Mouse (Mus musculus) gastrocnemius, postnatal 14 days (tissue): ENCODE measurements at regions not wholly inside any gene's neighbourhood (a gene's known extent, or its start where the extent isn't known, plus 50 kb on each side); places are given as distances from the start of the nearest gene placed in this dataset.
A peak's percentile ranks its signal among the peaks of the same experiment; 100 is the strongest.

ENCODE experiments used
- DNase-seq: peaks from one replicate; pipeline ENCODE4 v3.0.0; 2021; ENCODE audit warnings: mixed read lengths
- intact Hi-C: fragments of 180-260 bp; cut with DNase I; formaldehyde crosslinking; loops from one replicate; pipeline ENCODE4 v1.15.1; 2025; ENCODE audit warnings: low total_unique reads

DNA sequence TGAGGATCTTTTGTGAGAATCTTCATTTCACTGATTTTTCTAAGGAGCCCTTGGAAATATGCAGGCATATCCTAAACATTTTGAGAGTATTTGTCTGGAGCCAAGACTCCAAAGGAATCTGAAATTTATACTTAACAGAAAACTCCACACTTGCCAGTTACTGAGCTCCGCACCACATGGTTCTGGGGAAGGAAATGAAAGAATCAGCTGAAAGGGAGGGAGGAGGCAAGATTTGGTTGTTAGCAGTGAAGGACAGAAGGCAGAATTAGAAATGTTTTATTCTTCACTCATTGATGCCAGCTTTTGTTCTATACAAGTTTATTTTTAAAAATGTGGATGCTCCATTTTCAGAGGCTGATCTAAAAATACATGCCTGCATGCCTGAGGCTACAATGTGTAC is 890.1 kb downstream of the Gsdmc2 start:
- intact Hi-C loops, result no loop called here
- no peak for DNase-seq

DNA sequence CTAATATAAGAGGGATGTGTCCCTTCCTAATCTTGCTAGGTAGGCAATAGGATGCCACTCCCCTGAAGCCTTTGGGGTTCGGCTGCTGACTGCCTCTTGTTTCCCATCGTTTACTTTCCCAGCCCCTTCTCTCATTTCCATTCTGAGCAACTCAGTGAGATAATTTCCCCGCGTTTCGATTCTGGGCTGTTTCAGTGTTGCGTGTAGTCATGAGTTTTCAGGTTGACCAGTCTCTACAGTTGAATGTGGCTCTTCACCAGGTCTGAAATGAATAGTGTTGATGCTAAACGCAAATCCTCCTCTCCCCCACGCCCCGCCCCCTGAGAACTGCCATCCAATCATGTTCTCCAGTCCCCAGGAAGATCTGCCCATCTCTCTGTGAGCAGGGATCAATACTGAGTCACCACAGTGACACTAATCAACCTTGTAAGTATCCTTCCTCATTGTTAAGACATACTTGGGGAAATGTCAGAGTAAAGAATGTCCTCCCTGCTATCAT is 890.6 kb downstream of the Gsdmc2 start:
- no peak for DNase-seq
- intact Hi-C loops, result no loop called here

- no peak for DNase-seq
- intact Hi-C loops, result no loop called here
Measured at GRCm38 (mm10) chr15:62953215-62953941, 891.6 kb downstream of the Gsdmc2 start.

DNA sequence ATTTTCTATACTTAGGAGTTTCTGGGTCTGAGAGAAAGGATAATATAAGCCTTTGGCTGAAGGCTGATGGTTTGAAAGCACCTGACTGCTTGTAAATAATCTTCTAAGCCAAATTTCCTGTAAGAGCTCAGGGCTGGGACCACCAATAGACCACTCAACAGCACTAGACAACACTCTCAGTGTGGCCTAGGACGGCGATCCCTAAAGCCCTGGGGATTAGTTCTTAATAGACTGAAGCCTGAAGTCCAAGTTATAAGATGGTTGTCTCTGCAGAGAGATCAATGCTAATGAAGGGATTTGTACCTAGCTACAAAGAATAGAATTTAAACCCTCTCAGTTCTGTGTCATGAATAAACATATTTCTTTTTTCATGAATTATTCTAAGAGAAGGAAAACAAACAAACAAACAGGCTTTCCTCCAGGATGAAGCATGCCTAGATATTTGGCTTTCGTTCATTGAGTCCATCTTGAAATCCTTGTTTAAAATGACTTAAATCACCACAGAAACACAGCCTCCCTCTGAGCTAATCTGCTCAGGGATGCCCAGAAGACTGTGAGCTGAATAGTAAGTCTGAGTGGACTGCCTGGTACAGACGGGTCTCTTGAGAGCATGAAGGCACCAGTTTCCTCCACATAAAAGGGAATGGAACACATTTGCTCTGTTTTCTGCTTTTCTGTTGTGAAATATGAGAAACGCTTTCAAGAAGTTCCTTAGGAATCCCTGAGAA is 892.3 kb downstream of the Gsdmc2 start:
- intact Hi-C loops, result no loop called here
- no peak for DNase-seq

GRCm38 (mm10) chr15:62939416-62939815 is 905.6 kb downstream of the Gsdmc2 start:
- no peak for DNase-seq
- intact Hi-C loops, result no loop called here

DNA sequence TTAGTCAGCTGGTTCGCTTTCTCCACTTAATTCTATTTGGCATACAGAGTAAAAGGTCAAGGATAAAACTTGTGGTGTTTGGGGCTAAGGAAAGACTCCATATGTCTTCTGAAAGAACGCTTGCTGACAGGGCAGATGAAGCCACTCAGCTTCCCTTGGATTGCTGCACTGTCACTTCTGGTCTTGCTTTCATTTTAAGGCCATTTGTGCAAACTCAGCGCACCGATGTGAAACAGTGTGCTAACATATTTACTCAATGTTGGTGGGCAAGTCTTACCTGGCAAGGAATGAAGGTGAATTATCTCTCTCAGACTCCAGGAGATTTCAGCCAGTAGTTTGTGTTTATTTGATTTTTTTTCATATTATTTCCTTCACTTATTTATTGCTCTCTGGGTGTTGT is 907.2 kb downstream of the Gsdmc2 start:
- intact Hi-C loops, result no loop called here

DNA sequence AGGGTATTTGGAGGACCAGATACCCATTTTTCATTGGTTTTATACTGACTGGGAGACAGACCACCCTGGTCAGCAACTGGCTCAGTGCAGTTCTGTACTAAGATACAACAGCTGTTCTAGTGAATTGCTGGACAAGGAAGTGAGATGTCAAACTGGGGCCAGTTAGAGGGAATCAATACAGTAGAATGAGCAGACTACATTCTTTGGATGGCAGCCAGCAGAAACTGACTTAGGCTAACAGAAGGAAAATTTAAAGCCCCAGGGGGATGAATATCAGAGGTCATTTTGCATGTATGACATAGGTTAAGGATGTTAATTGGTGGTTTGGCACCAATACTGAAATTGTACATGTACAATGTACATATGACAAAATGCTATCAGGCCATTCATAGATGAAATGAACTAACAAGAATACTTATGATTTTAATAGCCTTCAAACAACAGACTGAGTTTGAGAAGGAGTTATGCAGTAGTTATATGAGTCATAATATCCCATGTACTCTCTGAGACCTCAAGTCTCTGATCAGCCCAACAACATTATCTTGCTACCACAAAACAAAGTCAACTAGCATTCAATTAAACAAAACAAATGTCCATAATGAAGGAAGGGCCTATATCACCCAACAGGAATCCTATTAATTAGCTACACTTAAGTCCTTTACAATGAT is 910.3 kb downstream of the Gsdmc2 start:
- no peak for DNase-seq
- intact Hi-C loops, result no loop called here

More for the DNA sequence above, 907.2 kb downstream of the Gsdmc2 start:
- DNase-seq, result no peak

GRCm38 (mm10) chr15:62920520-62920919 is 924.5 kb downstream of the Gsdmc2 start:
- DNase-seq, result no peak
- intact Hi-C loops, result no loop called here

- DNase-seq, result no peak
- intact Hi-C loops, result no loop called here
Measured at GRCm38 (mm10) chr15:62919264-62919663, 925.7 kb downstream of the Gsdmc2 start.

- intact Hi-C loops, result no loop called here
- DNase-seq, result no peak
Measured at GRCm38 (mm10) chr15:62908379-62908778, 936.6 kb downstream of the Gsdmc2 start.

- intact Hi-C loops, result no loop called here
- no peak for DNase-seq
Measured at GRCm38 (mm10) chr15:62907181-62907580, 937.8 kb downstream of the Gsdmc2 start.

- intact Hi-C loops, result no loop called here
- DNase-seq, result peak; percentile 82
Measured at GRCm38 (mm10) chr15:62903047-62903822, 941.7 kb downstream of the Gsdmc2 start.

DNA sequence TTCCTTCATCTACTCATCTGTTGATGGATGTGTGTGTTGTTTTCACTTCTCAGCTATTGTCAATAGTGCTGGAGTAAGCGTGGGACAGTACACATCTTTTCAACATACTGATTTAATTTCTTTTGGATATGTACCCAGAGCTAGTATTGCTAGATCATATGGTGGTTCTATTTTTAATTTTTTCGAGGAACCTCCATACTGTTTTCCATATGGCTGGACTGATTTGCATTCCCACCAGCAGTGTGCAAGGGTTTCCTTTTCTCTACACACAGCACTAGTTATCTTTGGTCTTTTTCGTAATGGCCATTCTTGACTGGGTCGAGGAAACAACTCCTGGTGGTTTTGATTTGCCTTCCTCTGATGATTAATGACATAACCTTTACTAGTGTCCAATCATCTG is 943.0 kb downstream of the Gsdmc2 start:
- intact Hi-C loops, result no loop called here
- DNase-seq, result no peak

- intact Hi-C loops, result no loop called here
- DNase-seq, result no peak
Measured at GRCm38 (mm10) chr15:62889798-62890197, 955.2 kb downstream of the Gsdmc2 start.

DNA sequence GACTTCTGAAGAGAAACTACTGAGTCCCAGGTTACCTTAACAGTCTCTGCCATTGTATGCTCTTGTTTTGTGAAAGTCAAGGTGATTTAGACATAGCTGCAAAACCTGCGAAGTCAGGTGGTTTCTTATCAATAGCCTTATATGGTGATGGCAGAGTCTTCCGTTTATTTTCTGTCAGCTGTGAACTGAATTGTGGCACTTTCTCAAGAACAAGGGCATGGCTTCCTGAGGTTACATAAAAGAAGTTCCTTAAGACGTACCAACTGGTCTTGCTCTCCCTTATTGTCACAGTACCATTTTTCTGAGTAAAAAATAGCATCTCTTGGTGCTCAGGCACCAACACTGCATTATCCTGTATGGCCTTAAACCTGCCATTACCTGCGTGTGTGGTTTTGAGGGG is 959.6 kb downstream of the Gsdmc2 start:
- intact Hi-C loops, result no loop called here
- no peak for DNase-seq

GRCm38 (mm10) chr15:62871082-62871766 is 973.8 kb downstream of the Gsdmc2 start:
- intact Hi-C loops, result no loop called here
- no peak for DNase-seq

DNA sequence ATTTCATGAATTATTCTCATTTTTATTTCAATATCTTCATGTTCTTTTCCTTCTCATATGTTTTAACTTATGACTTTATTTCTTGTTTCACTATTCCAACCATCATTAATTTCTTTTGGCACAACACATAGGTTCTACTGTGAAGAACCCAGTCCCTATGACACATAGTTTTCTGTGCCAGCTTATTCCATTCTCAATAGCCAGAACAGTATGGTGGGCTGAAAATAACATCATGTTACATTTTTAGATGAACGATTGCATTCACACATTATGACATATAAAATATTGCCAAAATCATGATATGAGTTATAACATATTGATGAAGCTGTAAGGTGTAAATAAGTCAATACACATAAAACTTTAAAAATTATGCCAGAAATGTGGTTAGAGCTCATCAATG is 982.4 kb downstream of the Gsdmc2 start:
- intact Hi-C loops, result no loop called here
- DNase-seq, result no peak

GRCm38 (mm10) chr15:62861422-62861821 is 983.6 kb downstream of the Gsdmc2 start:
- peak; percentile 5 for DNase-seq
- intact Hi-C loops, result no loop called here

DNA sequence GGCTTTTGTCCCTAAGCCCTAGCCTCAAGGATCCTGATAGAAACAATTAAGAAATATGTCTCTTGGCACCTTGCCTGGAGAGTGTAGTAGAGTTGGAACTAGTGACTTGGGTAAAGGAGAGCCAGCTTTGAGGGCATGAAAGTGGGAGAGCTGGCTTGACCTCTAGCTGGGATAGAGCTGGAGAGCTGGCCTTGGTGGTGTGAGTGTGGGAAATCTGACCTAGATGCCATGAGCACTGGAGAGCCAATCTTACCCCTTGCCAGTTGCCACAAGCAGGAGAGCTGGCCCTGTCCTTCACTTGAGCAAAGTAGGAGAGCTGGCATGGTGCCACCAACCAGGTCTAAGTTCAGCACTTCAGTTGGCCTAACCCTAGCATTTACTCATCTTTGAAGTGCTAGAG is 995.7 kb downstream of the Gsdmc2 start:
- peak; percentile 11 for DNase-seq
- intact Hi-C loops, result no loop called here
